Mouse (Mus musculus) frontal cortex, postnatal 10 days (tissue): ENCODE measurements around the gene Cdc42bpb.

ENCODE experiments used
- DNase-seq, 2 experiments: peaks; one replicate each; pipeline ENCODE4 v3.0.0; 2022; ENCODE audit warnings: low spot score in 2 of 2, mixed read lengths in 1 of 2

Cdc42bpb gene

GRCm38 (mm10) chr12:111386642-111387120, 9.2 kb upstream of the Cdc42bpb start:
- peak in 1 of 2 experiments; percentile 25 for DNase-seq

- no peak for DNase-seq
Measured at GRCm38 (mm10) chr12:111385883-111386641, 8.5 kb upstream of the Cdc42bpb start.

- DNase-seq, result no peak
Measured at GRCm38 (mm10) chr12:111378812-111379211, 1.3 kb upstream of the Cdc42bpb start.

- no peak for DNase-seq
Measured at GRCm38 (mm10) chr12:111377986-111378490, 520 bp upstream of the Cdc42bpb start.

GRCm38 (mm10) chr12:111376826-111377331, 639 bp downstream of the Cdc42bpb start:
- peak; percentile 51 for DNase-seq

GRCm38 (mm10) chr12:111376053-111376452, 1.5 kb downstream of the Cdc42bpb start:
- DNase-seq, result no peak

GRCm38 (mm10) chr12:111375559-111375958, 2.0 kb downstream of the Cdc42bpb start:
- no peak for DNase-seq

GRCm38 (mm10) chr12:111374727-111375126, 2.8 kb downstream of the Cdc42bpb start:
- no peak for DNase-seq

GRCm38 (mm10) chr12:111373411-111373810, 4.1 kb downstream of the Cdc42bpb start:
- DNase-seq, result no peak

- no peak for DNase-seq
Measured at GRCm38 (mm10) chr12:111371905-111372304, 5.6 kb downstream of the Cdc42bpb start.

- no peak for DNase-seq
Measured at GRCm38 (mm10) chr12:111370249-111370648, 7.3 kb downstream of the Cdc42bpb start.

GRCm38 (mm10) chr12:111367065-111367464, 10.5 kb downstream of the Cdc42bpb start:
- DNase-seq, result no peak

GRCm38 (mm10) chr12:111364234-111364633, 13.3 kb downstream of the Cdc42bpb start:
- no peak for DNase-seq

GRCm38 (mm10) chr12:111361319-111362098, 16.0 kb downstream of the Cdc42bpb start:
- no peak for DNase-seq

GRCm38 (mm10) chr12:111360671-111361070, 16.8 kb downstream of the Cdc42bpb start:
- DNase-seq, result no peak

- no peak for DNase-seq
Measured at GRCm38 (mm10) chr12:111356216-111356615, 21.3 kb downstream of the Cdc42bpb start.

- no peak for DNase-seq
Measured at GRCm38 (mm10) chr12:111354142-111354541, 23.4 kb downstream of the Cdc42bpb start.

GRCm38 (mm10) chr12:111353439-111353915, 24.0 kb downstream of the Cdc42bpb start:
- DNase-seq, result no peak

- DNase-seq, result no peak
Measured at GRCm38 (mm10) chr12:111353008-111353407, 24.5 kb downstream of the Cdc42bpb start.

- DNase-seq, result no peak
Measured at GRCm38 (mm10) chr12:111352520-111352919, 25.0 kb downstream of the Cdc42bpb start.

GRCm38 (mm10) chr12:111349540-111350231, 27.8 kb downstream of the Cdc42bpb start:
- DNase-seq, result no peak

- no peak for DNase-seq
Measured at GRCm38 (mm10) chr12:111343956-111344355, 33.6 kb downstream of the Cdc42bpb start.
